Mouse (Mus musculus) liver, adult 2 months (tissue): ENCODE measurements around the gene Ak5.

Source experiments
- CTCF ChIP-seq: fragments of 200-500 bp; IDR thresholded peaks from 2 replicates; pipeline ENCODE4 v1.5.1; 2011; ENCODE audit warnings: low read depth, low read length, control low read depth
- POLR2A ChIP-seq: fragments of 200-500 bp; IDR thresholded peaks from 2 replicates; pipeline ENCODE4 v1.6.1; 2011; ENCODE audit warnings: low read length, control low read depth; ENCODE audit not compliant: insufficient read depth; ENCODE audit errors: extremely low read depth

DNA sequence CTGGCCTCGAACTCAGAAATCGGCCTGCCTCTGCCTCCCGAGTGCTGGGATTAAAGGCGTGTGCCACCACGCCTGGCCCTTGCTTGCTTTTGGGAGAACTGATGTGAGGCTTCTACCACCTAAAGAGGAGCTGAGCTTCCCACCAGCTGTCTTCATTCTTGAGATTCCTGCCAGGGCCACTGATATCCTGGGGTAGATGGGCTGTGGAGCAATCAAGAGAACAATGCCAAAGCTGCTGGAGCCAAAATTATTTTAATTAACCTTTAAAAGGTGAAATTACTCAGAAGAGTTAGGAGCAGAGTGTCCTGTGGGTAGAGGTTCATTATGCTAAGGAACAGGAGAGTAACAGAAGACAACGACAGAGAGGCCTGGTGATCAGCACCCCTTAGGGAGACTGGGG lies 202.8 kb downstream of the Ak5 start:
- TF ChIP-seq CTCF: no peak
- TF ChIP-seq POLR2A: no peak
